Mouse (Mus musculus) kidney, adult 2 months (tissue): Measurements from ENCODE around the gene Fbxl17.

Experiments
- CTCF ChIP-seq: fragments of 200-500 bp; conservative IDR thresholded peaks from 2 replicates; pipeline ENCODE4 v1.5.1; 2011; ENCODE audit warnings: low read depth, mild to moderate bottlenecking, control low read depth, low read length, moderate library complexity, mixed read lengths; ENCODE audit not compliant: insufficient read depth, insufficient read length
- POLR2A ChIP-seq: fragments of 200-500 bp; IDR thresholded peaks from one replicate; pipeline ENCODE4 v1.6.1; 2011; ENCODE audit warnings: low read depth, low read length, control low read depth

DNA sequence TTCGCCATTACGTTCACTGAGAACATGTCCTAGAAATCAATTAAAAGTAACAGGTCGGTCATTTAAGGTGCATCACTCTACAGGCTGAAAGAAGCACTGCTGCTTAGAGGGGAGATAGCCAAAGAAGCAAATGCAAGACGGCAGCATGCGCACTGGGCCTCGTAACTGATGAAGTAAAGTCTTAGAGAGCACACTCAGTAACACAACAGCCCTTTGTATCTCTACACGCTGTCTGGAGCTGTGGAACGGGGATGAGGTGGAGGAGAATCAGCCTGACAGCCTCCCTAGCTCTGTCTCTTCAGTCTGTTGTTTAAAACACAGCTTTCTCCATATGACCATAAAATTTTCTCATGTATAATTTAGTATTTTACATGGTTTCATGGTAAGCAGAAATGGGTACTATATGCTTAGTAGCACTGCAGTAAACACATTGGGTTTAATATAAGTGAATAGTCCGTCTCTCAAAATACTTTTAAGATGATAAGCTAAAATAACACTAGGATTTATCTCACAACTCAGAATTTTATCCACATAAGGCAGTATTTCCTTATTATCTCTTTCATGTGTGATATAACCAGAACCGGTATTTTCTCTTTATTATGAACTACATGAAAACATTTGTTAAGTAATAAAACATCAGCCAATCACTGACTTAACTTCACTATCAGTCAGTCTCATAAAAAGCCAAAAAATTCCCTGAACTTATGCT, 52.7 kb downstream of the Fbxl17 start:
- no peak for TF ChIP-seq POLR2A
- no peak for TF ChIP-seq CTCF
